Mouse (Mus musculus): ENCODE results near the gene Racgap1.

The Racgap1 gene

DNA sequence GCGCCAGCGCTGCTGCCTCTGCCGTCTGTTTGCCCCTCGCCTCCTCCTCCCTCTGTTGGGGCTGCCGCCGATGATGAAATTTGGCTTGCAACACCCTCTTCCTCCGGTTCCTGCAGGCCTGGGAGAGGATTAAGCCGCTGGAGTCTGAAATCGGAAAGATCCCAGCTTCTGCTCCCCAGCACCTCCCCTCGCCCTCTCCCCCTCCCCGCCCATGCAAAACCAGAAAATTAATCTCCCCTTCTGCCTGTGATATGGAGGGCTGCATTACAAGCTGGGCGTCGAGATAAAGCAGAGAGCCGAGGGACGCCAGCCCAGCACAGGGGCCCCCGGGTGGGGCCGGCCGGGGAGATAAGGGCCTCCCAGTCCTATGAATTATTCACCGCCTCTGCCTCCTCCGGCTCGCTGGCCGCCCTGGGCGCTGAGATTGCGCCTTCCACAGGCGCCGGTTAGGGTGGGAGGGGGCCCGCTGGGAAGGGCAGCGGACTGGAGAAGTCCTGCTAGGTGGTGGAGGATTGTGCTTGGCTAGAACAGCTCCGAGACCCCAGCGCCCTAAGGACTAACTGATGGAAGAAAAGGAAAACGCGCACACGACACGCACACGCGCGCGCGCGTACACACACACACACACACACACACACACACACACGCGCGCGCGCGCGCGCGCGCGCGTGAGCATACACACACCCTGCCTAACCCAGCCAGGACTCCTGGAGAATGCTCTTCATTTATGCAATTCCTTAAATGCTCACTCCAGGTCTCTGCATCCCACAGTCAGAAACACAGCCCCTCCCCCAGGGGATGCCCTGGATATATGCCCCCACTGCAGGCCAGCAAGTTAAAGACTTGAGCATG is 13.4 kb upstream of the Racgap1 start:
- DNase-seq (ENCODE audit: low read depth, low spot score): no peak

DNA sequence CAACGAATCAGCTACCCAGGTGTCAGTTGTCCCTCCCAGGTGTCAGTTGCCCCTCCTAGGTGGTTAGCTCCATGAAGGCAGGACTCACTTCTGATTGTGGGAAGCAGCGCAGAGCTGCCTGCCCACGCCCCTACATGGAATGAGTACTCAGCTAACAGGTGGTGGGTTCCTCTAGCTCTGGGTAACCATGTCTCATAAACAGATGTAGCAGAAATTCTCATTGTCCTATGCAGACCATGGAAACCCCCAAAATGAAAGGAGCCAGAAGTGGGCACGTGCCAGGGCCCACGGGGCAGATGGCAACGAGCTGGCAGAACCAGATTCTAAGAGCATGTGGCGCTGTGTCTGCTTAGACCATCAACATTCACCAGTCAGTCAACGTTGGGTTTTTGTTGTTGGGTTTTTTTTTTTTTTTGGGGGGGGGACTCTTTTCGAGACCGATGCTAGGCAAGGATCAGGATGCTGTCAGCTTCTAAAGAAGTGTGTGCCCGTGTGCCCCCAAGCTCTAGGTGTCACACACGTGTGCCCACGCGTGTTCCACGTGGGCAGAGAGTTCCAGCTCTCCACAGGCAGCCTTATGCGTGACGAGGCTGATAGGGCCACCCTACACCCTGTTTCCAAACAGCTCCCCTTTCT is 12.6 kb upstream of the Racgap1 start:
- no peak for DNase-seq (ENCODE audit: low read depth, low spot score)

DNA sequence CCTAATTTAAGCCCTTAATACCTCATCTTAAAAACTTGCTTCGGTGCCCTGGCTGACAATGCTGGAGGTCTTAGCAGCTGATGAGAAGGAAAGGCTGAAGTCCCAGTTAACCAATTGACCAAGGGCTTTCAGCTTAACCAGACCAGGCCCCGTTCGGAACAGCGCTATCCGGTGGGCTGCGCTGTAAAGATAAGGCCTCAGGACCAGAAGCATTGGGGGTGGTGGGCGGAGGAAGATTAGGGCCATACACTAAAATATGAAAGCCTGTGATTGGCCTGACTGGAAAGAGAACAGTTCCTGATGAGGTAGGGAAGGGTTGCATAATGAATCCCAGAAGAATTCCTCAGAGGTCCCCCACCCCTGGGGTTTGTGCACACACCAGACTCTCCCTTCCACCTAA is 10.9 kb upstream of the Racgap1 start:
- no peak for DNase-seq (ENCODE audit: low read depth, low spot score)

DNA sequence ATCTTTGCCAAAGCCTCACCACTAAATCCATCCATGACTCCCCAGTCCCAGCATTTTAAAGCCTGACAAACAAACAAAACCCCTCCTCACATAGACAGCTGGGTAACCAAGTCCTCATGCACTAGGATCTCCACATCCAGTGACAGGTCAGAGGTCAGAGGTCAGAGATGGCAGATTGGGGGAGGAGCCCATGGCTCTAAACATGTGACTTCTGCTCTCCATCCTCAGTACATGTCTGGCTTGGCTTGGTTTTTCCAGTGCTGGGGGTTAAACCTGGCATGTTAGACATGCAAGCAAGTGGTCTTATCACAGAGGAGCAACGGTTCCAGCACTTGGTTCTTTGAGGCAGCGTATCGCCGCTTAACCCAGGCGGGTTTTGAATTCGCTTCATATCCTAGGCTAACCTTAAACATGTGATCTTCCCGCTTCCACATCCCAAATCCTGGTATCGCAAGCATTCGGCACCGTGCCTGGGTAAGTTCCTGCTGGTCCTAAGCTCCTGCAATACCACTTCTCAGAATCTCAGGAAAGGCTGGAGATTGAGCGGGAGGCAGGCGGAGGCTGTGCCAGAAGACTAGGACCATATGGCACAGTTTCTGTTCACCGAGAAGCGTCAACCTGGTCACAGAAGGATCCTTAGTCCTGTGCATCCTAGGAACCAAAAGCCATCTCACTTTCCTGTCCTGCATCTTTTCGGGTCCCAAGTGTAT is 9.8 kb upstream of the Racgap1 start:
- no peak for DNase-seq (ENCODE audit: low read depth, low spot score)

DNA sequence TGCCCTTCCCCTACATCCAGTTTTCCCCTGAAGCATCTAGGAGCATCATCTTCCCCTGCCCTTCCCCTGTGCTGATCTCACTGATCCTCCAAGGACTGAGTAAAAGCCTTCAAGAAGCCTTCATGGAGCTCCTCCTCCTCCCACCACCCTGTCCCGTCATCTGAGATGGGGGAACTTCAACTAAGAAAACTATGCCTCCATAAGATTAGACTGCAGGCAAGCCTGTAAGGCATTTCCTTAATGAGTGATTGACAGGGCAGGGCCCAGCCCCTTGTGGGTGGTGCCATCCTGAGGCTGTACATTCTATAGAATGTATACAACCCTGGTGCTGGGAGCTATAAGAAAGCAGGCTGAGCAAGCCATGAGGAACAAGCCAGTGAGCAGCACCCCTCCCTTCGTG is 7.0 kb upstream of the Racgap1 start:
- no peak for DNase-seq (ENCODE audit: low read depth, low spot score)

DNA sequence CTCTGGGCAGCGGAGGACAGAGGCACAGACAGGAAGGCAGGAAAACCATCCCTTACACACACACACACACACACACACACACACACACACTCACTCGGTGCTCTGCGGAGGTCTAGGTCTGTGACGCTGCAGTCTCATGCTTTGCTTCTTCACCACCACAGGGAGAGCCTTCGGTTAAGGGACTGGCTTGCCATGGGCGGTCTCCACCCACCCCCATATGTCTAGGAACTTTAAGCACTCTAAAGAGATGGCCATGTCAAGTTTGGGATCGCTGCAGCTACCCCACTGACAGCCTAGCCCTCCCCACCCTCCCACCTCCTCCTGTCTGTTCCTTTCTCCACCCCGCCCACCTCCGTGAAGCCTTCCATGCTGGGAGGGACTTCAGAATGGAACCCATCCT is 4.5 kb upstream of the Racgap1 start:
- no peak for DNase-seq (ENCODE audit: low read depth, low spot score)

DNA sequence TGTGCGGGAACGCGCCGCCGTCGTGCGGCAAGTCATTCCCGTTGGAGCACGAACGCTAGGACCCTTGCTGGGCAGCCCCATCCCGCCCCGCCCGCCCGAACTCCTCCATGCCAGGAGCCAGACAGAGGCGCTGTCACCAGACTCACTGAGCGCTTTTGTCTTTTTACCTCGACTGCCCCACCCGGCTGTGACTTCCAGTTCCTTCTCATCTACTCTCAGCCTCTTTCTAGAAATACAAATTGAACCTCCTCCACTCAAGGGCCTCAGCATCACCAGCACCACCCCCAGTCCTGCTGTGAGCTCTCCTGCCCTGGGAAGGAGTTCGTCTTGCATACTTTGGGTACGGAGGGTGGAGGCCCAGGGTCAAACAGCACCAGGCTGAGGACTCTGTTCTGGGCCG is 2.4 kb upstream of the Racgap1 start:
- no peak for DNase-seq (ENCODE audit: low read depth, low spot score)

DNA sequence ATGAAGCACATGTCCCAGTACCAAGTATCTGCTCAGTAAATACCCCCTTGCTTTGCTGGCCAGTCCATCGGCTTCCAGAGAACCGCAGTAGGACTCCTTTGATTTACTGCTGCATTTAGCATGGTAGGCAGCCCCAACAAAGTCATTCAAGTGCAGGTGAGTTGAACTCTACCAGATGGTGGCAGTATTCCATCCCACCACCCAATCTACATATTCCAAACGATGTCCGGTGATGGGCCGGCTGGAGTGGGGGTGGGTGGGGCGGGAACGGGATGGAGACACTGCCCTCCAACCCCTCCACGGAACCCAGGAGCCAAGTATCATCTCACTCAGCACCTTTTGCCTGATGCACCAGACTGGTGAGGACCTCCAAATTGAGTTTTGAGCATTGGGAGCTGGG is 1.8 kb upstream of the Racgap1 start:
- no peak for DNase-seq (ENCODE audit: low read depth, low spot score)

DNA sequence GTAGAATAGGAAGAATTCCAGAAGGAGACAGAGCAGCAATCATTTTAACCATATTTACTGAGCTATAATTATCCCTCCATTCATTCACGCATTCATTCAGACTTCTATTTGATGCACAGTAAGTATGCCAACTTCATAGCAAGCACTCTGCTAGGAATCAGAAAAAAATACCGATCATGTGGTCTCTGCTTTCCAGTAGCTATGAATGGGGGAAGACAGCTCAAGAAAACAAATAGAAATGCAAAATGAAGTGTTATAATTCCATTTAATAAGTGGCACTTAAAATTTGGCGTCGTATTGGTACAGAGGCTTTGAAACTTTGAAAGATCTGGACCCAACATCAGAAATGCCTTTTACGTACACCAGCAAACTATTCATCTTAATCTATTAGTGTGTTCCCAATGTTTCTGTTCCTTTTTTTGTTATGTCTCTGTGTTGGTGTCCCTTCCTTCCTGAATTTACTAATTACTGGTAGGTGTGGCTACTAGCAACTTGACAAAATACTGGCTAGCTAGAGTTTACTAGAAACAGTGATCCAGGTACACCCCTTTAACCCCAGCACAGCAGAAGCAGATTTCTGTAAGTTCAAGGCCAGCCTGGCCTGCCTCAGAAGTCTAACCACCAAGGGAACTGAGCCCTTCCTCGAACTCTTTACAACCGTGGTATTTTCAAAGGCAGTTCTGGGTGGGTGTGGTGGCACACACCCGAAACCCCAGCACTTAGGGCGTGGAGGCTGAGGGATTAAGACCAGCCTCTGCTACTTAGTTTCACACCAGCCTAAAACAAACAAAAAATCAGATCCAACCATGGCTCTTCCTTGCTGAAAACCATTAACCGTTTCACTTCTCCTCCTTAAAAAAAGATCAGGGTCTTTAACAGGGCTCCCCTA is 772 bp upstream of the Racgap1 start:
- no peak for DNase-seq (ENCODE audit: low read depth, low spot score)

DNA sequence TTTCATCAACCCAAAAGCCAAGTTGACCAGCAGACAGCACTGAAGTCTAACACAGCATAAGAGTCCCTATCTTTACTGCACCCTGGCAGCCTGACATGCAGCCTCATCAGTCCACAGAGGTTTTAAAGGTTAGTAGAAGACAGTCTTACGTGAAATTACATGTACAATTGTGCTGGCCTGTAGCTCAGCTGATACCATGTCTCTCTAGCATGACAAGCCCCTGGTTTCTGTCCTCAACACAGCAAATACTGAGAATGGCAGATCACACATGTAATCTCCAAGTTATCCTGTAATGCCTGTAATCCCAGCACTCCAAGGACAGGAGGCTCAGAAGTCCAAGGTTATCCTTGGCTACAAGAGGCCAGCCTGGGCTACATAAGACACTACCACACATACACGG is 1.2 kb downstream of the Racgap1 start:
- DNase-seq (ENCODE audit: low read depth, low spot score): no peak

DNA sequence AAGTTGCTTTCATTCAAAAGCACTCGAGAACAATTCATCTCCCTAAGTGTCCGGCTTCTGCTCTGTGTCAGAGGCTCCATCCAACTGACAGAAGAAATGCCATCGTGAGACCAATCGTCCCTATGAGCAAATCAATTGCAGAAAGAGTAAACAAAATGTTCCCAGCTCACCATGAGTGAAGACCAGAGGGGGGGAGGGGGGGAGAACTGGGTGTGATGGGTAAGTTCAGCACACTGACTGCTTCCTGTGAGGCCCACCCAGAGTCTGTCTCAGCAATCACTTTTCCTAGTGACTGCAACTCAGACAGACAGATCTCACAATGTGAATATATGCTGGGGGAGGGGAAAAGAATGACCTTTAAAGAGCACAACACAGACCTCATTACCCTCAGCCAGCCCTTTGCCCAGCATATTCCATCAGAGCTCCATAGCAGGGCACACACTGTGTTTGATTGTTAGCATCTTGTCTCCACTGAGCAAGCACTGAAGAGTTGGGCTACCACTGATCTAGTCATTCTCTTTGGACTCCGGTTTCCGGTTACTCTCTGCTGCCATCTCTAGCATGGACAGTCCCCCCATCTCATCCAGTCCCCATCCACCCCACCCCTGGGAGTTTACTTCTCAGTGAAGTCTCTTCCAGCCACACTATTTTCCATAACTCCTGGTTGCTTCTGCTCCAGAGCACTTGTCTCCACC is 2.2 kb downstream of the Racgap1 start:
- DNase-seq (ENCODE audit: low read depth, low spot score): no peak

DNA sequence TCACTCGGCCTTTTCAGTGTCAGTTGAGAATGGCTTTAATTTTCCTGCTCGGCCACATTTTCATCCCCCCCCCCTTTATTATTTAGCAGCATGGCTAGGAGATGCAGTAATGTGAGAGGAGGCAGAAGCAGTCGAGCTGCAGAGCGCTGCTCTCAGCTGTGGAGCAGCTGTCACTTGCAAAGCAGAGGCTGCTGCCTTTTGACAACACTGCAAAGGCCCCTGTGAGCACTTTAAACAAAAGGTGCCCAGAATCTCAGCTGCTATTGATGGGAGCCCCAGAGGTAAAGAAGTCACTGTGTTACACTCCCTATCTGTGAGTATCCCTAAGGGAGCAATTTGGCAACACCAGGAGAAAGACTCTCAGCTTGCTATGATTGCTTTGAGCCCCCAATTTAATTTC is 3.1 kb downstream of the Racgap1 start:
- no peak for DNase-seq (ENCODE audit: low read depth, low spot score)

DNA sequence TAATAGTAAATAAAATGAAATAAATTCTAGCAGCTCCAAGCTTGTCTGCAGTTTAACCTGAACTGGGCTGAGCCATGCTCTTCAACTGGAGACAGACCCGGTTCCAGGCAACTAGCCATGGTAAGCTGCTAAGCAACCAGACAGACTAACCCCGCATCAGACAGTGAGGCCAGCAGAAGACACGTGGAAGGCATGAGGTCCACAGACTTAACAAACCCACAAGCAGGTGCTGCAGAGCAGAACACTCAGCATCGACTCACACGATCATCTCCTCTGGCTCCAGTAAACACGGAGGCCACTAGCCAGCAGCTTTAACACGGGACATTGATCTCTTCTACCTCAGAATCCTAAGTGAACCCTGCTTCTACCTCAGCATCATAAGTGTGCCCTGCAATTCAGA is 6.7 kb downstream of the Racgap1 start:
- no peak for DNase-seq (ENCODE audit: low read depth, low spot score)

DNA sequence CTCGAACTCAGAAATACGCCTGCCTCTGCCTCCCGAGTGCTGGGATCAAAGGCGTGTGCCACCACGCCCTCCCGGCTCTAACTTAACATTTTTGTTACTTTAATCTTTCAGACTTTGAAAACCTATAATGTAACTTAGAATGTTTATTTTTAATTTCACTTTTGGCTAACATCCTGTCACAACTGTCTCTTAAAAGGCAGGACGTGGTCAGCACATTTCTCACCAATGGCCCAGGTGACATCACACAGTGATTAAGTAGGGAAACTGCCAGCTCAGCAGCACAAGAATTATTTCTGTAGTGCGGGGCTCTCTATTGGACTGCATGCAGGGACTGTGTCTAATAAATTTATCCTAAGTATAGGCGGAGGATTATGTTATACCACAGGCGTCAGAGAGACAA is 7.6 kb downstream of the Racgap1 start:
- no peak for DNase-seq (ENCODE audit: low read depth, low spot score)

DNA sequence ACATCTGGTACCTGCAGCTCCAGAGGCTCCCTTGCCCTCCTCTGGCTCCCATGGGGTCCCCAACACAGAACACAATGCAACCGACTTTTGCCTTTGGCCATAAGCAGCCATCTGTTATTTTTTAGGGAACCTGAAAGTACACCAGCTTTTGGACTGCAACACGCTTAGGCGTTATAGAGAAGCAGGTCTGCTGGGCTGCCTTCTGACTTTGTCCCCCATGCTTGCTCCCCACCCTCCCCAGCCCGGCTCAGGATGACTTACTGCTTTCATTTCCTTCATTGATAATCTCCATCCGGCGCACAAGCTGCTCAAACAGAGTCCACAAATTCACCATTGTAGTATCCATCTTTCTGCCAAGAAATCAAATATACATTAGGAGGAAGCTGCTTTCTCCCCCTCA is 8.8 kb downstream of the Racgap1 start:
- no peak for DNase-seq (ENCODE audit: low read depth, low spot score)

DNA sequence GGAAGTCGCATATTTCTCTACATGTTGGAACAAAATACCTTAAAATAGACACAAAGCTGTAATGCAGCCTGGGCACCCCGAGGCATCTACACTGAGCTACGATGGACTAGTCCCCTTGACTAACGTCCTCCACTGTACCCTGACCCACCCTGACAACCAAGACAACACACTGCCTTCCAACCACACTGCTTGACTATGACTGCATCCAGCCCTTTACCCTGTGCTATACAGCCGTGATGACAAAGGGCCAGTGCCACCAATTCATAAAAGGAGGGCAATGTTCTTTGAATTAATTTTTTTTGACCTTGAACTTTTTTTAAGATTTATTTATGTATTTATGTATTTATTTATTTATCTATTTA is 13.4 kb downstream of the Racgap1 start:
- DNase-seq (ENCODE audit: low read depth, low spot score): no peak

DNA sequence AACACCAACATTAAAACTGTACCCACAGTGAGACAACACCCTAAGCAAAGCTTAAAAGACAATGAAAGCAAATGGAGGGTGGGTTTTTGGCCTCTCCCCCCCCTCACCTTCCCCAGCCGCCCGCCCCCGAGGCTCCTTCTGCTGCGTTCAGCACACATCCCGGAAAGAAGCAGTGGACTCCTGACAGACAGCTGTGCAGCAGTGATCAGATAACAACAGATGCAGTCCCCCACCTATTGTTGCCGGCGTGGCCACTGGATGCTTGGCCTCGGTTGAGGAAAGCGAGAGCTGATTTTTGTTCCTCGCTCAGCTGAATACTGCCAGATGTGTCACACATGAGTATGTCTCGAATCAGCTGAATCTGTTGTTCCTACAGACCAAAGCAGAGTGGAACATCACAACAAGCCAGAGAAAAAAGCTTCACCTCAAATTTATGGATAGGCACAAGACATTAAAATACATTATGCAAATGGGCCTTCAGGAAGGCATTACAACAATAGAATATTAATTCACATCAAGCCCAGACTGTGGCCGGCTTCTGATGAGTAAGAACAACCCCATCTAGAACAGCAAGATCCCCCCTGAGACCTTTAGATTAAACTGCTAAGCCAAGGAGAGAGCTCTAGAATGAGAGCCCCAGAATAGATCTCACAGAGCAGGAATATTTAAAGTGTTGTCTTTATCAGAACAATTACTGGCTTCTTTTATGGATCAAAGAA is 13.9 kb downstream of the Racgap1 start:
- DNase-seq (ENCODE audit: low read depth, low spot score): no peak

DNA sequence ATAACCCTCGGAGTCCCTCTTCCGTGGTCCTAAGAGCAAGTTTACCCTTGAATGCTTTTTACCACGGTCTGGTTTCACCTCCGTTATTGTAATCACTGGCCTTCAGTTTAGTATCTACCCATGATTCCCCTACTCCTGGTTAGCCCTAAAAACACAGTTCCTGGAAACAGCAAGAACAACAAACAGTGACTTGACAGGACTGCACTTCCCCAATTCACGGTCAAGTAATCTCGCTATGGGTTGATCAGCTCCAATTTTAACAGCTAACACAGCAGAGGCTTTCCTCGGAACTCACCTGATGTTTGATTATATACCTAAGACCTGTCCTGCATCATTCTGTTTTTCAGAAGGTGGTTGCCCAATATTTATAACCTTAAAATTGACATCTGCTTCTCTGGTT is 16.8 kb downstream of the Racgap1 start:
- DNase-seq (ENCODE audit: low read depth, low spot score): no peak

DNA sequence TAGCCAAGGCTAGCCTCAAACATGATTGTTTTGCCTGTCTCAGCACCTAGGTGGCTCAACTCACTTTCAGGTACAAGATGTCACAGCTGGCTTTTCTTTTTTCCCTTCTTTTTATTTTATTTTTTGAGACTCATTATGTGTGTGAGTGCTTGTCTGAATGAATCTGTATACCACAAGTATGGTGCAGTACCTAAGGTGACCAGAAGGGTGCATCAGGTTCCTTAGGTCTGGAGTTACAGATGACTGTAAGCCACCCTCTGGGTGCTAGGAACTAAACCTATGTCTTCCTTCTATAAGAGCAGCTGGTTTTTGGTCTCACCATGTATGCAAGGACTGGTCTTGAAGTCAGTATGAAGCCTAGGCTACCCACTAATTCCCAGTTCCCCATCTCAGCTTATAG is 19.8 kb downstream of the Racgap1 start:
- DNase-seq (ENCODE audit: low read depth, low spot score): no peak

DNA sequence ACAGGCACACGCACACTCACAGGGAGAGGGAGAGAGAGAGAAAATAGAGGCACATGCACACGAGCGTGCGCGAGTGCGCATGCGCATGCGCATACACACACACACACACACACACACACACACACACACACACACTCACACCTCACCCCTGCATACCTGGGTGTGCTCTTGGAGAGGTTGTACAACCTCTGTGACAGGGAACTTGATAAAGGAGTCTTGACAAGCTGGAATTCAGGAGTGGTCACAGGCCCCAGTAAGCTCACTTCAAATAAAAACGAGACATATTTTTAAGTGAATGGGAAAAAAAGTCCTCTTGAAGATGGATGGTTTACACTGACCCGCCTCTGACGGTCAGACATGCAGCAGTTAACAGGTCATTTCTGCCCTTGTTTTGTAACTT is 29.4 kb downstream of the Racgap1 start:
- DNase-seq (ENCODE audit: low read depth, low spot score): no peak

DNA sequence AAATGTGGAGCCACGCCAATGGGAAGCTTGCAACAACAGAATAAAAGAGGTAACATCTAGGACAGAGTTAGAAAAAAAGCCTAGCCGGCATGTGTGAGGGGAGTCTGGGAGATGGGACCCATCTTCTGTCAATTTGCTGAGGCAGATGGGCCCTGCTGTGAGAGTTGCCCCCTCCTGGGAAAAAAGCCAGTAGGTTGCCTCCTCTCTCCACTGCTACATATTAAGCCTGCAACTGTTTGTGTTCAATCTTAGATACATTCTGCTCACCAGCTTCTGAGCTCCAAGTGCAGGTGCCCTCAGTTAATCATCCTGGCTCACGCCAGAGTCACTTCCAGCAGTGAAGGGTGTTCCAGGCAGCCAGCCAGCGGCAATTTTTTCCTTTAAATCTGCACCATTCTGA is 31.6 kb downstream of the Racgap1 start:
- no peak for DNase-seq (ENCODE audit: low read depth, low spot score)
